Mouse (Mus musculus) megakaryocyte, embryonic 14.5 days (primary cell): ENCODE measurements around the gene B3gnt2.

ENCODE experiments used
- FLI1 ChIP-seq: IDR thresholded peaks from 2 replicates; pipeline ENCODE4 v1.6.1; 2012; ENCODE audit warnings: low read length, inconsistent platforms, mixed read lengths
- GATA1 ChIP-seq: IDR thresholded peaks from 3 replicates; pipeline ENCODE4 v1.6.1; 2012; ENCODE audit warnings: mixed read lengths, low read length, inconsistent platforms, borderline replicate concordance

DNA sequence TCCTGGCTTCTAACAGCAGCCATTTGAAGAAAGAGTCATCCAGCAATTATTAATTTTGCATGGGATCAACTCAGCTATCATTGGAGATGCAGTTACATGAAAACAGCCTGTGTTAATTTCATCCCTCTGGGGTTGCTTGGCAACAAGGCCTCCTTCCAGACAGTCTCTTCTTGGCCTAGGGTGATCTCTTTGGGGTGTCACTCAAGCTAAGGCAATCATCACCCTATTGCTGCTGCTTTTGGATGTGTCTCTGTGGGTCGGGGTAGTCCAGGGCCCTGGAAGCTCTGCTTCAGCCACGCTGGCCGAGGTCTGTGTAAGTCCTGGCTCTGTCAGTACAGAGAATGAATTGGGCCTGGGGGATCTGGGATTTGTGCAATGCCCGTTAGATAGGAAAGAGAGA lies 14.5 kb upstream of the B3gnt2 start:
- TF ChIP-seq GATA1, result no peak
- TF ChIP-seq FLI1, result no peak
